Mouse (Mus musculus) liver, embryonic 12.5 days (tissue): ENCODE data around the gene Dhx35. TPM values are rescaled to one million over a fixed set of nuclear protein-coding genes. Genes with fewer than 3 reads are reported as not detected.

ENCODE experiments used
- ATAC-seq: fragments of 200-750 bp; cut with Nextera tagmentation; 2 replicates; pipeline ENCODE4 v1.8.0; 2017; ENCODE audit warnings: moderate number of reproducible peaks, mild to moderate bottlenecking, moderate library complexity
- H3K27ac ChIP-seq: fragments of 300-500 bp; sonication (generic); 2 replicates; pipeline ENCODE4 v1.5.1; 2016; ENCODE audit warnings: mild to moderate bottlenecking
- H3K27me3 ChIP-seq: fragments of 300-500 bp; sonication (generic); replicated peaks from 2 replicates; pipeline ENCODE4 v1.6.1; 2016; ENCODE audit warnings: mild to moderate bottlenecking, moderate library complexity
- H3K36me3 ChIP-seq: fragments of 300-500 bp; sonication (generic); 2 replicates; pipeline ENCODE4 v1.6.1; 2016; ENCODE audit warnings: mild to moderate bottlenecking, moderate library complexity
- H3K4me1 ChIP-seq: fragments of 300-500 bp; sonication (generic); 2 replicates; pipeline ENCODE4 v1.6.1; 2016
- H3K4me2 ChIP-seq: fragments of 300-500 bp; sonication (generic); 2 replicates; pipeline ENCODE4 v1.6.1; 2016; ENCODE audit warnings: mild to moderate bottlenecking, moderate library complexity
- H3K4me3 ChIP-seq: fragments of 300-500 bp; sonication (generic); 2 replicates; pipeline ENCODE4 v1.5.1; 2016; ENCODE audit warnings: mild to moderate bottlenecking, moderate library complexity
- H3K9ac ChIP-seq: fragments of 300-500 bp; sonication (generic); 2 replicates; pipeline ENCODE4 v1.6.1; 2016; ENCODE audit warnings: mild to moderate bottlenecking, moderate library complexity
- H3K9me3 ChIP-seq: fragments of 300-500 bp; sonication (generic); replicated peaks from 2 replicates; pipeline ENCODE4 v1.6.1; 2016; ENCODE audit warnings: mild to moderate bottlenecking, moderate library complexity
- WGBS: fragments of 180-500 bp; shearing (Covaris S2); methylation state at CpG from one replicate; pipeline ENCODE4 v1.1.7; 2016; ENCODE audit not compliant: insufficient replicate concordance; 5-methylcytosine and 5-hydroxymethylcytosine counted together
- polyA plus RNA-seq: library from polyadenylated mRNA; unstranded; fragments of >200 nt; fragmentation: Nextera tagmentation; extraction: Ambion mirVana; gene quantifications from 2 replicates; pipeline ENCODE4 v1.2.1, GENCODE M21; 2016

The Dhx35 gene
- polyA plus RNA-seq = 5.6 and 7.1 TPM in 2 replicates

- Histone ChIP-seq H3K27ac (peak within 1 kb of the TSS; percentile 88), H3K9ac (peak within 1 kb of the TSS; percentile 78), H3K36me3 (peaks cover 6% of the 10 kb centered on the region), H3K9me3 (no peaks in the 10 kb centered on the region), H3K27me3 (no peaks in the 10 kb centered on the region), H3K4me2 (peak within 1 kb of the TSS; percentile 84), H3K4me3 (peak within 1 kb of the TSS; percentile 89), H3K4me1 (peaks cover 24% of the 10 kb centered on the region)
- peak; percentile 98 for ATAC-seq
- under 1% methylated on average over 32 of the region's 33 CpGs for WGBS
These were observed at the start of gene Dhx35 for GRCm38 (mm10) chr2:158794494-158795004. Gene Dhx35, plus strand, starts transcription at chr2:158794807.

- ATAC-seq = no peak
- H3K4me3 ChIP-seq = no peak overlapping the region
- no peak overlapping the region for H3K4me2 ChIP-seq
- H3K9me3 ChIP-seq = no peaks in the 10 kb centered on the region
- no peaks in the 10 kb centered on the region for H3K4me1 ChIP-seq
- 7% methylated on average over 2 of the region's 2 CpGs for WGBS
- no peak overlapping the region for H3K27ac ChIP-seq
- H3K9ac ChIP-seq = no peak overlapping the region
- H3K36me3 ChIP-seq = no peaks in the 10 kb centered on the region
- H3K27me3 ChIP-seq = no peaks in the 10 kb centered on the region
These were observed 49.5 kb upstream of the Dhx35 start for GRCm38 (mm10) chr2:158745049-158745482.

DNA sequence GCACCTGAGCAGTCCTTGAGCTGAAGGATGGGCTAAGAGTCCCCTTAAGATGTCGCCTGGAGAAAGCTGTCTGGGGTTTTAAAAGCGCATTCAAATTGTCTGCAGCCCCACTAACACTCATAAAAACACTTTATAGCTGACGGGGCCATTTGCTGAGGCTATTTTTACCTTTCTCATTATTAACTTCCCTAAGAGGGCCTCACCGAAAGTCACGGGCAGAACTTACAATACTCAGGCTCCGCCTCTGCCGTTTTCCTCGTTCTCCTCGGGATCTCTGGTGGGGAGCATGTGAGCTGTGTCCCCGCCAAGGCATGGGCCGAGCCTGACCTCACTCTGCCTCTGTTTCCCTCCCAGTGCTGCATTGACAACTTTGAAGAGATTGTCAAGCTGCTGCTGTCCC lies 48.4 kb upstream of the Dhx35 start:
- H3K4me1 ChIP-seq = no peaks in the 10 kb centered on the region
- no peak for ATAC-seq
- H3K36me3 ChIP-seq = no peaks in the 10 kb centered on the region
- 57% methylated on average over 11 of the region's 11 CpGs for WGBS
- no peak overlapping the region for H3K9ac ChIP-seq
- no peaks in the 10 kb centered on the region for H3K9me3 ChIP-seq
- H3K4me3 ChIP-seq = no peak overlapping the region
- no peaks in the 10 kb centered on the region for H3K27me3 ChIP-seq
- H3K27ac ChIP-seq = no peak overlapping the region
- H3K4me2 ChIP-seq = no peak overlapping the region

GRCm38 (mm10) chr2:158749366-158749765 lies 45.2 kb upstream of the Dhx35 start:
- Histone ChIP-seq H3K9me3 (no peaks in the 10 kb centered on the region), H3K4me3 (no peak overlapping the region), H3K27ac (no peak overlapping the region), H3K27me3 (no peaks in the 10 kb centered on the region), H3K36me3 (no peaks in the 10 kb centered on the region), H3K4me2 (no peak overlapping the region), H3K9ac (no peak overlapping the region), H3K4me1 (no peaks in the 10 kb centered on the region)
- no peak for ATAC-seq
- 85% methylated on average over 9 of the region's 9 CpGs for WGBS

DNA sequence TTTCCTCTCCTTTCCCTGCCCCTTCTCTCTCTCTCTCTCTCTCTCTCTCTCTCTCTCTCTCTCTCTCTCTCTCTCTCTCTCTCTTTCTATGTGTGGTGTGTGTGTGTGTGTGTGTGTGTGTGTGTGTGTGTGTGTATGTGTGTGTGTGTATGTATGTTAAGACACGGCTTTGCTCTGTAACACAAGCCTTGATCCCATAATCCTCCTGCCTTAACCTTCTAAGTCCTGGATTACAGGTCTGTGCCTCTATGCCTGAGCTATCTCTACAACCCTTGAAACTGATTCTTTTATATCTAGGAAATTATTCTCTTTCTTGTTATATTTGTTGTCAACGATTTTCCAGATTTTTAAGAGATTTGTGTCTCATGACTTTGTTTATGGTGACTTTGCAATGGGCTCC lies 34.4 kb upstream of the Dhx35 start:
- Histone ChIP-seq H3K27ac (no peak overlapping the region), H3K4me2 (no peak overlapping the region), H3K9me3 (no peaks in the 10 kb centered on the region), H3K4me1 (no peaks in the 10 kb centered on the region), H3K4me3 (no peak overlapping the region), H3K9ac (no peak overlapping the region), H3K27me3 (peaks cover 9% of the 10 kb centered on the region; the same call in 1 of the 2 replicates), H3K36me3 (no peaks in the 10 kb centered on the region)
- 44% methylated on average over 2 of the region's 2 CpGs for WGBS
- no peak for ATAC-seq

DNA sequence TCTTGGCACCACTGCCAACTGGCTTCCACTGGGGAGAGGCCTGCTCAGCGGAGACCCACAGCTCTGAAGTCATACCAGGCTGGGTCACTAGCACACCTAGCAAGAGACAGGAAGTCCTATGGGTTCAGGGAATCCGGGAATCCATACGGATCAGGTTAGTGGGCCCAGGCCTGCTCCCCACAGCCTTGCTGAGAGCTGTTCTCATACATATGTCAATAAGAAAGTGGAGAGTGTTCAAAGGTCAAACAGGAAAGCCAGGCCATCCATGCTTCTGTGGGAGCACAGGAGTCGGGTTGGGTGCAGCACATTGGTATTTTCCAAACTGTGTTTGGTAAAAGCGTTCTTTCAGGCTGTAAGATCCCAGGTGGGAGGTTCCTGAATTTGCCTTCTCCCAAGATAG lies 32.3 kb upstream of the Dhx35 start:
- Histone ChIP-seq H3K27ac (no peak overlapping the region), H3K27me3 (peaks cover 12% of the 10 kb centered on the region; the same call in 1 of the 2 replicates), H3K4me3 (no peak overlapping the region), H3K4me2 (no peak overlapping the region), H3K9ac (peak overlapping the region; percentile 4; the same call in 1 of the 2 replicates), H3K9me3 (no peaks in the 10 kb centered on the region), H3K4me1 (peaks cover 3% of the 10 kb centered on the region), H3K36me3 (no peaks in the 10 kb centered on the region)
- WGBS = 70% methylated on average over 5 of the region's 5 CpGs
- ATAC-seq = no peak

GRCm38 (mm10) chr2:158767742-158768339 lies 26.8 kb upstream of the Dhx35 start, which contains the start of gene Fam83d:
Gene Fam83d, plus strand, starts transcription at chr2:158768093.
- peaks cover 46% of the 10 kb centered on the region for H3K4me1 ChIP-seq
- peak within 1 kb of the TSS; percentile 88 for H3K4me3 ChIP-seq
- H3K27me3 ChIP-seq = peaks cover 6% of the 10 kb centered on the region; the same call in 1 of the 2 replicates
- peak within 1 kb of the TSS; percentile 95 for H3K27ac ChIP-seq
- peak within 1 kb of the TSS; percentile 94 for H3K9ac ChIP-seq
- H3K36me3 ChIP-seq = peaks cover 26% of the 10 kb centered on the region
- under 1% methylated on average over 48 of the region's 48 CpGs for WGBS
- H3K9me3 ChIP-seq = no peaks in the 10 kb centered on the region
- ATAC-seq = peak; percentile 95
- H3K4me2 ChIP-seq = peak within 1 kb of the TSS; percentile 82

- H3K4me2 ChIP-seq = peak overlapping the region; percentile 82
- peaks cover 50% of the 10 kb centered on the region for H3K4me1 ChIP-seq
- peak overlapping the region; percentile 95 for H3K27ac ChIP-seq
- H3K9me3 ChIP-seq = no peaks in the 10 kb centered on the region
- ATAC-seq = peak; percentile 38
- WGBS = 1% methylated on average over 37 of the region's 37 CpGs
- H3K27me3 ChIP-seq = peaks cover 4% of the 10 kb centered on the region; the same call in 1 of the 2 replicates
- peak overlapping the region; percentile 94 for H3K9ac ChIP-seq
- peaks cover 31% of the 10 kb centered on the region for H3K36me3 ChIP-seq
- peak overlapping the region; percentile 88 for H3K4me3 ChIP-seq
These were observed 26.3 kb upstream of the Dhx35 start for GRCm38 (mm10) chr2:158768350-158768749.

GRCm38 (mm10) chr2:158768771-158769170 lies 25.8 kb upstream of the Dhx35 start:
- Histone ChIP-seq H3K4me3 (peak overlapping the region; percentile 88), H3K4me2 (peak overlapping the region; percentile 82), H3K36me3 (peaks cover 35% of the 10 kb centered on the region), H3K9ac (peak overlapping the region; percentile 94), H3K27me3 (peaks cover 4% of the 10 kb centered on the region; the same call in 1 of the 2 replicates), H3K9me3 (no peaks in the 10 kb centered on the region), H3K4me1 (peaks cover 50% of the 10 kb centered on the region), H3K27ac (peak overlapping the region; percentile 95)
- peak; percentile 69 for ATAC-seq
- WGBS = 1% methylated on average over 5 of the region's 5 CpGs

DNA sequence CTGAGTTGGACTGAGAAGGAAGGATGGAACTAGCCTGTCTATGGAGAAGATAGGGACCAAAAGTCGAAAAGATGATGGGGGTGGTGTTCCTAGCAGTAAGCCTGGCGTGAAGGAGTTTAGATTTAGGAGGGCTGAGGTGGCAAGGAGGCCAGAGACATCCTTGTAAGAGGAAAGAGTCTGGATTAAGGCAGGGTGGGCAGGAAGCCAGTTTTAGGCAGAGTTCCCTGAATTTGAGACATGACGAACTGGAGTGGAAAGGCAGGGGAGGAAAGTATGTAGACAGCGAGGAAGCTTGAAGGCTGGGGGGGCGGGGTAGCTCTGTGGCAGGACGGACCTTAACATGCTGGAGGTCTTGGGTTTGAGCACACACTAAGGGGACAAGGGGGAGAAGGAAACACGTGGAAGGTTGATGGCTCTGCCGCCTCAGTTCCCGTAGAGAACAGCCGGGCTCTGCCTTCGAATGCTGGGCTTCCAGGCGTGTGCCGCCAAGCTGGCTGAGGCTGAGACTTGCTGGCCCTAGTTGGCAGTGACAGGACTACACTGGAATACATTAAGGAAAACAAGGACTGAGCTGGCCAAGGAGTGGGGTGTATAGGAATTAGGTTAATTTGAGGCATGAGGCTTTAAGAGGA lies 24.4 kb upstream of the Dhx35 start:
- H3K9me3 ChIP-seq = no peaks in the 10 kb centered on the region
- H3K27ac ChIP-seq = 0 out of 2 replicates have a peak overlapping the region, but pooled peaks have one; percentile 18
- peaks cover 4% of the 10 kb centered on the region; the same call in 1 of the 2 replicates for H3K27me3 ChIP-seq
- ATAC-seq = no peak
- peak overlapping the region; percentile 82 for H3K4me2 ChIP-seq
- 58% methylated on average over 13 of the region's 13 CpGs for WGBS
- peaks cover 59% of the 10 kb centered on the region for H3K4me1 ChIP-seq
- peak overlapping the region; percentile 94 for H3K9ac ChIP-seq
- peak overlapping the region; percentile 88 for H3K4me3 ChIP-seq
- peaks cover 48% of the 10 kb centered on the region for H3K36me3 ChIP-seq

DNA sequence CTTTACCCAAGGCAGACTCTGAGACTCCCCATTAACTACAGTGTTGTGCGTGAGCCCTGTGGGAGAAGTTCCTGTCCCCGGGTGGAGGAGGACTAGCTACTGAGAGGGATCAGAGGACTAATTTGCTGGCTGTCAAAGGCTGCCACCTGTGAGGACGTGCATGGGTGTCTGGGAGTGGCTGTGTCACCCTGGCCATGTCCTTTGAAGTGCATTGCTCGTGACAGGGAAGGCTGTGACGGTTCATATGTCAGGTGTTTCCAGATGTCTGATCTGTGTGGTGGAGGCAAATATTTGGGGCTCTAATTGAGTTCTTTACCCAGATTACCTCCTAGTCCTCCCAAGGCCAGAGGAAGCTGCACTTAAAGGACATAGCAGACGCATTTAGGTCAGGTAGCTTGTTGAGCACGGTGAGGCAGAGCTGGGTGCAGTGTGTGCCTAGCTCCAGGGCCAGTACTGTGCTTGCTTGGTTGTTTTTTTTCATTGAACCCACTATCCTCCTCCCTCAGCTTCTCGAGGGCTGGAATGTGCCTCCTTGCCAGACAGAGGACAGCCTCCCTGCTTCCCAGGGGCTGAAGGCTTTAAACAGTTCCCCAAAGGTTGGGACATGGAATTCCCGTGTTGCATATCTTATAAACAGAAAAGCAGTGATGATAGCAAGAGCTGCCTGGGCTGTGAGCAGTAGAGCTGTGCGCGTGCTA lies 23.4 kb upstream of the Dhx35 start:
- H3K9me3 ChIP-seq = no peaks in the 10 kb centered on the region
- H3K4me2 ChIP-seq = peak overlapping the region; percentile 82
- peak overlapping the region; percentile 88; the same call in 1 of the 2 replicates for H3K4me3 ChIP-seq
- whole genome bisulfite sequencing = 62% methylated on average over 11 of the region's 11 CpGs
- no peak for ATAC-seq
- peaks cover 56% of the 10 kb centered on the region for H3K36me3 ChIP-seq
- no peak overlapping the region for H3K27ac ChIP-seq
- 0 out of 2 replicates have a peak overlapping the region, but pooled peaks have one; percentile 23 for H3K9ac ChIP-seq
- no peaks in the 10 kb centered on the region for H3K27me3 ChIP-seq
- peaks cover 67% of the 10 kb centered on the region for H3K4me1 ChIP-seq
